Mouse (Mus musculus): Measurements from ENCODE around the gene Atoh1. TPM values are rescaled to one million over a fixed set of nuclear protein-coding genes. Genes with fewer than 3 reads are reported as not detected.
A peak's percentile ranks its signal among the peaks of the same experiment; 100 is the strongest.

Gene Atoh1
- polyA plus RNA-seq, 1 experiment from 2014 or later, result not detected

DNA sequence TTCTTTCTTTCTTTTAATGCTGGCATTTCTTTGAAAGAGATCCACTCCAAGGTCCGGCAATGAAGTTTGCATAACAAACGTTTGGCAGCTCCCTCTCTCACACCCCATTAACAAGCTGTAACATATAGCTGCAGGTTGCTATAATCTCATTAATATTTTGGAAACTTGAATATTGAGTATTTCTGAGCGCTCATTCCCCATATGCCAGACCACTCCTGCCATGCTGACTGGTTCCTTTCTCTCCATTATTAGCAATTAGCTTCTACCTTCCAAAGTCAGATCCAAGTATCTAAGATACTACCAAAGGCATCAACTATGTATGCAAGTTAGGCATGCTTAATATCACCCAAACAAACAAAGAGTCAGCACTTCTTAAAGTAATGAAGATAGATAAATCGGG, 4.4 kb downstream of the Atoh1 start:
- no peak overlapping the region for H3K4me3 ChIP-seq
- DNase-seq (ENCODE audit: low spot score), result no peak
- WGBS, result 3% methylated on average over 4 of the region's 4 CpGs
- no peaks in the 10 kb centered on the region for H3K36me3 ChIP-seq
- H3K27me3 ChIP-seq (ENCODE audit: low read depth, poor library complexity, severe bottlenecking), result peaks cover 90% of the 10 kb centered on the region
- no peak overlapping the region for H3K27ac ChIP-seq
- peaks cover 27% of the 10 kb centered on the region for H3K4me1 ChIP-seq
- no peaks in the 10 kb centered on the region for H3K9me3 ChIP-seq (replicated peaks)

DNA sequence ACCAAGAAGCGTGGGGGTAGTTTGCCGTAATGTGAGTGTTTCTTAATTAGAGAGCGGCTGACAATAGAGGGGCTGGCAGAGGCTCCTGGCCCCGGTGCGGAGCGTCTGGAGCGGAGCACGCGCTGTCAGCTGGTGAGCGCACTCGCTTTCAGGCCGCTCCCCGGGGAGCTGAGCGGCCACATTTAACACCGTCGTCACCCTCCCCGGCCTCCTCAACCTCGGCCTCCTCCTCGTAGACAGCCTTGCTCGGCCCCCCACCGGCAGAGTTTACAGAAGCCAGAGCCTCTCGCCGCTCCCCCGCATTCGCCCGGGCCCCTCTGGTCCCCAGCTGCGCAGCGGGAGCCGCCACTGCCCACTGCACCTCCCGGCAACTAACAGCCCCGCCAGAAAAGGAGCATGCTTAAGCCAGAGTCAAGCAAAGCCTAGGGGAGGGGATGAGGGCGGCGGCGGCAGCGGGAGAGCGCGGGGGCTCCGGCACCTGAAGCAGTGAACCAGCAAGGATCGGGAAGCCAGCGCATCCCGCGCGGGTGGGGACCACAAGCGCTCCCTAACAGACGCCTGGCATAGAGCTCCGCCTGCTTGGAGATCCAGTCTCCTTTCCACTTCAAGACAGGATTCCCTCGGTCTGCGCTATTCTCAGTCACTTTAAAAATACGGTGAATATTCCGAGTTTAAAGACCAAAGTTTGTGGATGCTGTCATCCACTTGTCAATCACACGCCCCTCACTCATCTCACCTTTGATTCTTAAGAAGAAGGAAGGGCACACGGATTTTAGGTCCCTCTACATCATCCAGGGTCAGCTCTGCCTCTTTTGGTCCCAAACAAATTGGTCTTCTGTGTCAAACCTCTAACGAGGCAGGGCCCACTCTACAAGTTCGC, 5.8 kb downstream of the Atoh1 start:
- Histone ChIP-seq H3K4me1 (peaks cover 14% of the 10 kb centered on the region), H3K4me3 (peak overlapping the region; percentile 53), H3K36me3 (no peaks in the 10 kb centered on the region), H3K9me3 (replicated peaks) (no peaks in the 10 kb centered on the region), H3K27me3 (ENCODE audit: low read depth, poor library complexity, severe bottlenecking) (peaks cover 81% of the 10 kb centered on the region), H3K27ac (no peak overlapping the region)
- WGBS, result under 1% methylated on average over 54 of the region's 54 CpGs
- DNase-seq (ENCODE audit: low spot score), result peak; percentile 58

DNA sequence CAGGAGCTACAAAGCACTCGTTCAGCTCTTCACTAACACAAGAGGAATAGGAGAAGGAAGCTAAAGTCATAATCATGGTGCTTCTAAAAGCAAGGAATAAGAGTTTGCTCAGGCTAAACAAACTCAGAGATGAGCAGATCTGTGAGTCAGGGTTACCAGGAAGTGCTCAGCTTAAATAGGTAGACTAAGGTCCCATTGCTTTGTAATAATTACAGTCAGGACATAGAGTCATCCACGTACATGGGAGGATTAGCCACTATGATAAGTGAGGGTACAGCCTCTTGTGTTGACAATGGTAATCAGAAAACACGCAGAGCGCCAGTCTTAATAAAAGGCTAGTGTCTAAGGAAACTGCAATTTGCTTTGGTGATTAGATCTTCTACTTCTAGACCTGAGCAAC, 7.4 kb downstream of the Atoh1 start:
- Histone ChIP-seq H3K4me1 (peaks cover 9% of the 10 kb centered on the region), H3K36me3 (no peaks in the 10 kb centered on the region), H3K27me3 (ENCODE audit: low read depth, poor library complexity, severe bottlenecking) (peaks cover 64% of the 10 kb centered on the region), H3K9me3 (replicated peaks) (no peaks in the 10 kb centered on the region), H3K27ac (no peak overlapping the region), H3K4me3 (no peak overlapping the region)
- 76% methylated on average over 4 of the region's 4 CpGs for WGBS
- no peak for DNase-seq (ENCODE audit: low spot score)

DNA sequence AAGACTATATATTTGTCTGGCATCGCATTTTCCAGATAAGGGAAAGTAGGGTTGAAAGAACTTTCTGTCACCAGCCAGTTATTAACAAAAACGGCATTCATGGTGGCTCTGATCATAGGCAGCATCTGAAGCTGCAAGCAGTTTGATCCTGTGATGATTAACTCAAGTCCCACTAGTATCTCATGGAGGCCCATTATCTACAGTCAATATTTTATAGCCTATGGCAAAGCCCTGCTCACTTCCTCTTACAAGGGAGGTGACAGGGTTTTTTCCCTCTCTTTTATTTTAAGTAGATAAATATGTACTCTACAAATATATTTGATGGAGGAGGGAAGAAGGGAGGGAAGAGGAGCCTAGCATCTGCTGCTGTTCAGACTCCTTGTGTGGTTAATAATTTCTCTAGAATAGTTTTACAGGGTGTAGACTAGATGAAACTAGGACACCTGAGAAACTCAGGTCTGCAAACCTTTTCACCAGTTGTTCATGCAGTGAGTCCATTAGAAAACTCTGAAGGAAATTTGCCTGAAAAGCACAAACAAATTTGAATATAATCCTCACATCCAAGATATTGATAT, 14.1 kb downstream of the Atoh1 start:
- H3K27me3 ChIP-seq (ENCODE audit: low read depth, poor library complexity, severe bottlenecking), result 0 out of 2 replicates have a peak, but pooled peaks cover 4% of the 10 kb centered on the region
- no peak overlapping the region for H3K27ac ChIP-seq
- no peaks in the 10 kb centered on the region for H3K9me3 ChIP-seq (replicated peaks)
- H3K4me3 ChIP-seq, result no peak overlapping the region
- WGBS, result 83% methylated on average over 2 of the region's 2 CpGs
- no peaks in the 10 kb centered on the region for H3K36me3 ChIP-seq
- DNase-seq (ENCODE audit: low spot score), result no peak
- H3K4me1 ChIP-seq, result no peaks in the 10 kb centered on the region

DNA sequence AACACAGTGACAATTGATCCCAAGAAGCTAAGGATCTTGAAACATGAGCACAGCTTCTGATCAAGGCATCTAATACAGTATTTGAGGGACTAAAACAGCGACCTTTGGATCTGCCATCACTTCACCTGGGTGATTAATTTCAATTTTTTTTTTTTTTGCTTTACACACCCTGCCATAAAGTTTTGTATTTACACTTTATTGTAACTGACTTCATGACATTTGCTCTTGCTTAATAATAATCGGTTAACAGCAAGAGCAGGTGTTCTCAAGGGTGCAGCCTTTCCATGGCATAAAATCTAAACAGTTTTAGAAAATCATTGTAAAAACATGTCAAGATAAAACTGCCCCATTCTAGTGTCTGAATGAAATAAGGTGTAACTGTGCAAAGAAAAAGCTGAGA, 25.6 kb downstream of the Atoh1 start:
- Histone ChIP-seq H3K4me1 (no peaks in the 10 kb centered on the region), H3K27ac (no peak overlapping the region), H3K27me3 (ENCODE audit: low read depth, poor library complexity, severe bottlenecking) (no peaks in the 10 kb centered on the region), H3K9me3 (replicated peaks) (no peaks in the 10 kb centered on the region), H3K36me3 (no peaks in the 10 kb centered on the region), H3K4me3 (no peak overlapping the region)
- DNase-seq (ENCODE audit: low spot score), result no peak
- 89% methylated on average over 2 of the region's 2 CpGs for WGBS

DNA sequence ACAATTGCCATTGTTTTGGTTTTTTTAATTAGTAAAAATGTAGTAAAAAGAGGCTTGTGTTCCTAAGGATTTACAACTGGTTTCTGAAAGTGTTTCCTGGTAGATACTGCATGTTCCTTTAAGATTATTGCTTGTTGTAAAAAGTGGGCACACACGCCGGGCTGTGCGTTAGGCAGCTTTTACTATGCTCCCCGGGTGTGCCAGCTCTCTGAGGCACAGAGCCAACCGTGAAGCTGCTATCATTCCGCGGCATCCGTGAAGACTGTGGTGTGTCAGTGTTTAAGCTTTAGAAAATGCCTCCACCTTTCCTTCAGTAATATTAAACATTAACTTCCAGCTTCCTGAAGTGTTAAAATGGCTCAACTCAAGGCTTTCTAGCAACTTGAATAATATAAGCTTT, 35.0 kb downstream of the Atoh1 start:
- Histone ChIP-seq H3K27me3 (ENCODE audit: low read depth, poor library complexity, severe bottlenecking) (no peaks in the 10 kb centered on the region), H3K9me3 (replicated peaks) (no peaks in the 10 kb centered on the region), H3K4me1 (no peaks in the 10 kb centered on the region), H3K4me3 (no peak overlapping the region), H3K27ac (no peak overlapping the region), H3K36me3 (no peaks in the 10 kb centered on the region)
- 78% methylated on average over 8 of the region's 8 CpGs for WGBS
- no peak for DNase-seq (ENCODE audit: low spot score)

DNA sequence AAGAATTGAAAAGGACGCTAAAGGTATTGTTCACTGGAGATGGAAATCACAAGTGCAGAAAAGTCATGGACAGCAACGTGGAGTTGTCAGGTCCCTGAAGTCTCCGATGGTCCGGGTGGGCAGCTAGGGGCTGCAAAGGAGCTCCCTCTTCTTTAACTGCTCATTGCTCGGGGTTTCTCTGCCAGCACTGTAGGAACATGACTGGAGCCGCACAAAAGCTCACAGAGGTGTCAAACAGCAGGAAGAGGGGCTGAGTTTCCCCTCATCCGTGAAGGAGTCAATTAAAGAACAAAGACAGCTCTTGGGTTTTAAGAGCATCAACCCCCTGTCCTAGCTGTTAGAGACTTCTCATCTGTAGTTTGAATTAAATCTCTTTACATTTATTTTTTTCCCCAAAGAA, 44.5 kb downstream of the Atoh1 start:
- H3K27ac ChIP-seq, result no peak overlapping the region
- no peaks in the 10 kb centered on the region for H3K36me3 ChIP-seq
- H3K27me3 ChIP-seq (ENCODE audit: low read depth, poor library complexity, severe bottlenecking), result no peaks in the 10 kb centered on the region
- 10% methylated on average over 7 of the region's 7 CpGs for WGBS
- no peak overlapping the region for H3K4me3 ChIP-seq
- H3K9me3 ChIP-seq (replicated peaks), result no peaks in the 10 kb centered on the region
- no peak for DNase-seq (ENCODE audit: low spot score)
- H3K4me1 ChIP-seq, result no peaks in the 10 kb centered on the region
